Mouse (Mus musculus): Measurements from ENCODE around the gene Rasgrp1. TPM values are rescaled to one million over a fixed set of nuclear protein-coding genes. Genes with fewer than 3 reads are reported as not detected.

Gene Rasgrp1
- total and polyA plus RNA-seq, 2 experiments from 2014 or later = 2.8 to 5.0 TPM

GRCm38 (mm10) chr2:117381314-117381713 lies 38.5 kb upstream of the Rasgrp1 start:
- peak; percentile 58; the same call in 1 of the 2 replicates for ATAC-seq
- Histone ChIP-seq H3K27ac (no peak overlapping the region), H3K9me3 (ENCODE audit: low read length) (no peaks in the 10 kb centered on the region), H3K36me3 (ENCODE audit: insufficient read depth, low read length) (no peaks in the 10 kb centered on the region), H3K4me3 (ENCODE audit: low read length) (no peak overlapping the region), H3K4me2 (ENCODE audit: low read depth, low read length) (no peak overlapping the region), H3K9ac (replicated peaks; ENCODE audit: low read length) (no peak overlapping the region), H3K4me1 (ENCODE audit: insufficient read depth, low read length) (no peaks in the 10 kb centered on the region), H3K27me3 (ENCODE audit: insufficient read depth, low read length) (no peaks in the 10 kb centered on the region)
- 50% methylated on average over 3 of the region's 3 CpGs for WGBS
- peak; percentile 62 for DNase-seq (ENCODE audit: low spot score)
- no peak for TF ChIP-seq CTCF (IDR thresholded peaks at IDR 0.05; ENCODE audit: low read depth)

GRCm38 (mm10) chr2:117374293-117374830 lies 31.6 kb upstream of the Rasgrp1 start:
- no peaks in the 10 kb centered on the region for H3K9me3 ChIP-seq (ENCODE audit: low read length)
- H3K4me3 ChIP-seq (ENCODE audit: low read length) = no peak overlapping the region
- no peak for TF ChIP-seq CTCF (IDR thresholded peaks at IDR 0.05; ENCODE audit: low read depth)
- H3K9ac ChIP-seq (replicated peaks; ENCODE audit: low read length) = no peak overlapping the region
- no peaks in the 10 kb centered on the region for H3K27me3 ChIP-seq (ENCODE audit: insufficient read depth, low read length)
- ATAC-seq (no peak), DNase-seq (ENCODE audit: low spot score) (no peak)
- H3K36me3 ChIP-seq (ENCODE audit: insufficient read depth, low read length) = no peaks in the 10 kb centered on the region
- H3K4me2 ChIP-seq (ENCODE audit: low read depth, low read length) = no peak overlapping the region
- no peak overlapping the region for H3K27ac ChIP-seq
- no peaks in the 10 kb centered on the region for H3K4me1 ChIP-seq (ENCODE audit: insufficient read depth, low read length)
- 84% methylated on average over 2 of the region's 2 CpGs for WGBS

- H3K4me3 ChIP-seq (ENCODE audit: low read length) = no peak overlapping the region
- H3K9me3 ChIP-seq (ENCODE audit: low read length) = no peaks in the 10 kb centered on the region
- no peak for DNase-seq (ENCODE audit: low spot score)
- no peak overlapping the region for H3K4me2 ChIP-seq (ENCODE audit: low read depth, low read length)
- H3K4me1 ChIP-seq (ENCODE audit: insufficient read depth, low read length) = no peaks in the 10 kb centered on the region
- no peaks in the 10 kb centered on the region for H3K27me3 ChIP-seq (ENCODE audit: insufficient read depth, low read length)
- 91% methylated on average over 1 of the region's 1 CpGs for WGBS
- H3K9ac ChIP-seq (replicated peaks; ENCODE audit: low read length) = no peak overlapping the region
- no peak overlapping the region for H3K27ac ChIP-seq
- TF ChIP-seq CTCF (IDR thresholded peaks at IDR 0.05; ENCODE audit: low read depth) = no peak
- no peaks in the 10 kb centered on the region for H3K36me3 ChIP-seq (ENCODE audit: insufficient read depth, low read length)
- no peak for ATAC-seq
Measured at GRCm38 (mm10) chr2:117371706-117372105, 28.9 kb upstream of the Rasgrp1 start.

GRCm38 (mm10) chr2:117366478-117366877 lies 23.7 kb upstream of the Rasgrp1 start:
- ATAC-seq (no peak), DNase-seq (ENCODE audit: low spot score) (peak; percentile 53)
- Histone ChIP-seq H3K27me3 (ENCODE audit: insufficient read depth, low read length) (no peaks in the 10 kb centered on the region), H3K27ac (no peak overlapping the region), H3K36me3 (ENCODE audit: insufficient read depth, low read length) (no peaks in the 10 kb centered on the region), H3K4me3 (ENCODE audit: low read length) (no peak overlapping the region), H3K9me3 (ENCODE audit: low read length) (no peaks in the 10 kb centered on the region), H3K9ac (replicated peaks; ENCODE audit: low read length) (no peak overlapping the region), H3K4me2 (ENCODE audit: low read depth, low read length) (no peak overlapping the region), H3K4me1 (ENCODE audit: insufficient read depth, low read length) (no peaks in the 10 kb centered on the region)
- TF ChIP-seq CTCF (IDR thresholded peaks at IDR 0.05; ENCODE audit: low read depth) = no peak
- WGBS = 53% methylated on average over 3 of the region's 3 CpGs

GRCm38 (mm10) chr2:117364056-117364455 lies 21.3 kb upstream of the Rasgrp1 start:
- Histone ChIP-seq H3K4me3 (ENCODE audit: low read length) (no peak overlapping the region), H3K4me1 (ENCODE audit: insufficient read depth, low read length) (no peaks in the 10 kb centered on the region), H3K9me3 (ENCODE audit: low read length) (no peaks in the 10 kb centered on the region), H3K9ac (replicated peaks; ENCODE audit: low read length) (no peak overlapping the region), H3K36me3 (ENCODE audit: insufficient read depth, low read length) (no peaks in the 10 kb centered on the region), H3K27ac (no peak overlapping the region), H3K27me3 (ENCODE audit: insufficient read depth, low read length) (no peaks in the 10 kb centered on the region), H3K4me2 (ENCODE audit: low read depth, low read length) (no peak overlapping the region)
- ATAC-seq (no peak), DNase-seq (ENCODE audit: low spot score) (no peak)
- WGBS = 86% methylated on average over 2 of the region's 2 CpGs
- TF ChIP-seq CTCF (IDR thresholded peaks at IDR 0.05; ENCODE audit: low read depth) = no peak

GRCm38 (mm10) chr2:117357939-117358338 lies 15.1 kb upstream of the Rasgrp1 start:
- H3K9me3 ChIP-seq (ENCODE audit: low read length) = no peaks in the 10 kb centered on the region
- no peaks in the 10 kb centered on the region for H3K4me1 ChIP-seq (ENCODE audit: insufficient read depth, low read length)
- no peaks in the 10 kb centered on the region for H3K36me3 ChIP-seq (ENCODE audit: insufficient read depth, low read length)
- no peak overlapping the region for H3K4me2 ChIP-seq (ENCODE audit: low read depth, low read length)
- TF ChIP-seq CTCF (IDR thresholded peaks at IDR 0.05; ENCODE audit: low read depth) = no peak
- H3K27ac ChIP-seq = no peak overlapping the region
- H3K9ac ChIP-seq (replicated peaks; ENCODE audit: low read length) = no peak overlapping the region
- ATAC-seq (no peak), DNase-seq (ENCODE audit: low spot score) (no peak)
- no peak overlapping the region for H3K4me3 ChIP-seq (ENCODE audit: low read length)
- H3K27me3 ChIP-seq (ENCODE audit: insufficient read depth, low read length) = no peaks in the 10 kb centered on the region

- ATAC-seq = peak; percentile 91
- peak; percentile 49 for DNase-seq (ENCODE audit: low spot score)
Measured at GRCm38 (mm10) chr2:117352305-117353123, 9.7 kb upstream of the Rasgrp1 start.

More at GRCm38 (mm10) chr2:117352305-117353123, 9.7 kb upstream of the Rasgrp1 start:
- H3K9me3 ChIP-seq (ENCODE audit: low read length) = no peaks in the 10 kb centered on the region
- no peak overlapping the region for H3K27ac ChIP-seq
- H3K27me3 ChIP-seq (ENCODE audit: insufficient read depth, low read length) = no peaks in the 10 kb centered on the region
- H3K36me3 ChIP-seq (ENCODE audit: insufficient read depth, low read length) = no peaks in the 10 kb centered on the region
- TF ChIP-seq CTCF (IDR thresholded peaks at IDR 0.05; ENCODE audit: low read depth) = no peak
- no peak overlapping the region for H3K9ac ChIP-seq (replicated peaks; ENCODE audit: low read length)
- WGBS = 46% methylated on average over 9 of the region's 9 CpGs
- no peak overlapping the region for H3K4me2 ChIP-seq (ENCODE audit: low read depth, low read length)
- no peak overlapping the region for H3K4me3 ChIP-seq (ENCODE audit: low read length)
- H3K4me1 ChIP-seq (ENCODE audit: insufficient read depth, low read length) = no peaks in the 10 kb centered on the region
